Mouse (Mus musculus) ES-Bruce4 (cell line): ENCODE data around the gene Mkrn1. TPM values are rescaled to one million over a fixed set of nuclear protein-coding genes. Genes with fewer than 3 reads are reported as not detected.

ENCODE experiments used
- H3K27ac ChIP-seq: 2 replicates; pipeline ENCODE4 v1.5.1; 2012; ENCODE audit warnings: low read length, inconsistent platforms; ENCODE audit not compliant: insufficient read depth
- H3K27me3 ChIP-seq: 2 replicates; pipeline ENCODE4 v1.6.1; 2012; ENCODE audit warnings: mild to moderate bottlenecking, low read length, inconsistent platforms; ENCODE audit not compliant: control insufficient read depth, poor library complexity, insufficient read depth, severe bottlenecking
- H3K36me3 ChIP-seq: 2 replicates; pipeline ENCODE4 v1.6.1; 2012; ENCODE audit warnings: inconsistent platforms, mild to moderate bottlenecking, low read length, moderate library complexity; ENCODE audit not compliant: control insufficient read depth, poor library complexity, insufficient read depth, severe bottlenecking
- H3K4me1 ChIP-seq: one replicate; pipeline ENCODE4 v1.8.1; 2011; ENCODE audit warnings: low read length; ENCODE audit not compliant: control insufficient read depth, insufficient read depth
- H3K4me3 ChIP-seq: 2 replicates; pipeline ENCODE4 v1.5.1; 2011; ENCODE audit warnings: low read depth, mild to moderate bottlenecking, low read length
- H3K9ac ChIP-seq: 2 replicates; pipeline ENCODE4 v1.6.1; 2012; ENCODE audit warnings: low read depth, mild to moderate bottlenecking, inconsistent platforms; ENCODE audit not compliant: poor library complexity, severe bottlenecking
- H3K9me3 ChIP-seq: replicated peaks from 2 replicates; pipeline ENCODE4 v1.6.1; 2012; ENCODE audit warnings: mild to moderate bottlenecking, low read length, inconsistent platforms; ENCODE audit not compliant: control insufficient read depth, poor library complexity, insufficient read depth, severe bottlenecking
- CTCF ChIP-seq: IDR thresholded peaks from one replicate; pipeline ENCODE4 v1.8.1; 2011; ENCODE audit warnings: low read depth, low read length
- EP300 ChIP-seq: IDR thresholded peaks from 2 replicates; pipeline ENCODE4 v1.6.1; 2011; ENCODE audit warnings: low read depth, low read length; ENCODE audit not compliant: insufficient read depth
- POLR2A ChIP-seq: IDR thresholded peaks from one replicate; pipeline ENCODE4 v1.8.1; 2011; ENCODE audit warnings: low read length; ENCODE audit not compliant: insufficient read depth
- polyA plus RNA-seq: library from polyadenylated mRNA; stranded (reverse); fragments of >200 nt; gene quantifications from 2 replicates; pipeline ENCODE4 v1.2.4, GENCODE M21; 2011; ENCODE audit warnings: low read depth; ENCODE audit not compliant: missing spikeins, insufficient read depth, insufficient read length

Mkrn1 gene
- 350 and 361 TPM in 2 replicates for polyA plus RNA-seq

- H3K27ac ChIP-seq: peak within 1 kb of the TSS; percentile 99
- H3K4me1 ChIP-seq: peaks cover 7% of the 10 kb centered on the region
- H3K9me3 ChIP-seq: no peaks in the 10 kb centered on the region
- TF ChIP-seq EP300 (peak; percentile 99), CTCF (no peak), POLR2A (peak; percentile 87)
- H3K27me3 ChIP-seq: no peaks in the 10 kb centered on the region
- H3K4me3 ChIP-seq: peak within 1 kb of the TSS; percentile 85
- H3K9ac ChIP-seq: peak within 1 kb of the TSS; percentile 96
- H3K36me3 ChIP-seq: peaks cover 16% of the 10 kb centered on the region
Measured at GRCm38 (mm10) chr6:39419851-39420721, at the start of gene Mkrn1. Mkrn1 (minus strand) TSS chr6:39420462.

GRCm38 (mm10) chr6:39469427-39469826, 49.2 kb upstream of the Mkrn1 start:
- Histone ChIP-seq H3K27ac (peak overlapping the region; percentile 9; the same call in 1 of the 2 replicates), H3K36me3 (no peaks in the 10 kb centered on the region), H3K9ac (no peak overlapping the region), H3K9me3 (no peaks in the 10 kb centered on the region), H3K4me1 (peaks cover 3% of the 10 kb centered on the region), H3K4me3 (no peak overlapping the region), H3K27me3 (no peaks in the 10 kb centered on the region)
- no peak for TF ChIP-seq CTCF
- TF ChIP-seq EP300: peak; percentile 25; the same call in 1 of the 2 replicates

GRCm38 (mm10) chr6:39462621-39463538, 42.6 kb upstream of the Mkrn1 start:
- H3K36me3 ChIP-seq: no peaks in the 10 kb centered on the region
- no peaks in the 10 kb centered on the region for H3K4me1 ChIP-seq
- H3K27me3 ChIP-seq: no peaks in the 10 kb centered on the region
- TF ChIP-seq POLR2A (no peak), CTCF (peak; percentile 76)
- H3K27ac ChIP-seq: no peak overlapping the region
- H3K9ac ChIP-seq: no peak overlapping the region
- peaks cover 4% of the 10 kb centered on the region for H3K9me3 ChIP-seq
- H3K4me3 ChIP-seq: no peak overlapping the region

- H3K36me3 ChIP-seq: no peaks in the 10 kb centered on the region
- H3K4me1 ChIP-seq: peaks cover 3% of the 10 kb centered on the region
- no peak overlapping the region for H3K27ac ChIP-seq
- TF ChIP-seq EP300: no peak
- peak; percentile 41 for TF ChIP-seq CTCF
- TF ChIP-seq POLR2A: no peak
- H3K9ac ChIP-seq: no peak overlapping the region
- H3K9me3 ChIP-seq: peaks cover 4% of the 10 kb centered on the region
- H3K27me3 ChIP-seq: no peaks in the 10 kb centered on the region
- no peak overlapping the region for H3K4me3 ChIP-seq
Measured at GRCm38 (mm10) chr6:39460040-39460439, 39.8 kb upstream of the Mkrn1 start.

GRCm38 (mm10) chr6:39455339-39456160, 35.3 kb upstream of the Mkrn1 start:
- TF ChIP-seq CTCF (no peak), EP300 (peak; percentile 70; the same call in 1 of the 2 replicates), POLR2A (no peak)
- H3K4me3 ChIP-seq: no peak overlapping the region
- no peak overlapping the region for H3K9ac ChIP-seq
- peaks cover 4% of the 10 kb centered on the region for H3K4me1 ChIP-seq
- no peaks in the 10 kb centered on the region for H3K27me3 ChIP-seq
- H3K36me3 ChIP-seq: no peaks in the 10 kb centered on the region
- H3K27ac ChIP-seq: peak overlapping the region; percentile 44
- peaks cover 4% of the 10 kb centered on the region for H3K9me3 ChIP-seq
